Mouse (Mus musculus): ENCODE measurements around the gene Rnf180. TPM values are rescaled to one million over a fixed set of nuclear protein-coding genes. Genes with fewer than 3 reads are reported as not detected.

Rnf180 gene
- polyA plus RNA-seq, 1 experiment: 1.3 TPM

- TF ChIP-seq POLR2A (IDR thresholded peaks at IDR 0.05; ENCODE audit: low read depth, low read length) (no peak), CTCF (IDR thresholded peaks at IDR 0.05; ENCODE audit: borderline replicate concordance, insufficient read depth, low read length) (no peak)
- Histone ChIP-seq H3K4me3 (ENCODE audit: insufficient read depth, low read length) (no peak overlapping the region), H3K4me1 (ENCODE audit: control insufficient read depth, insufficient read depth, low read length) (no peaks in the 10 kb centered on the region), H3K27ac (ENCODE audit: insufficient read depth, low read length) (no peak overlapping the region)
These were observed 83.9 kb downstream of the Rnf180 start for GRCm38 (mm10) chr13:105210746-105211145.

DNA sequence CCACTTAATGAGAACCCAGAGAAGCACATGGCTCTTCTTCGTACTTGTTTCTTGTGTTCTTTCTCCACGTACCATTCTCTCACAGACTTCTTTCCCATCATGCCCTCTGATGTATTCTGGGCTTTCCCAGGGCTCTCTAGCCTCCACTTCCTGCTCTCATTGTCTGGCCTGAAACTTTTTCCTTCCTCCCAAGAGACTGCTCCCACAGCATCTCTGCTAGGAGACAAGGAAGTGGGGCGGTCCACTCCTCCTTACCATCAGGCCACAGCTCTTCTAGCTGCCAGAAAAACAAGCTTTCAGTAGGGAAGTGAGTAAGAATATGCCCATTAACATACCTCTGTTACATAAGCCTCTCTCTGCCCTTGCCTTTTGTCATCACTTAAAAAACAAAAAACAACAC lies 90.8 kb downstream of the Rnf180 start:
- H3K4me1 ChIP-seq (ENCODE audit: control insufficient read depth, insufficient read depth, low read length): no peaks in the 10 kb centered on the region
- TF ChIP-seq POLR2A (IDR thresholded peaks at IDR 0.05; ENCODE audit: low read depth, low read length) (no peak), CTCF (IDR thresholded peaks at IDR 0.05; ENCODE audit: borderline replicate concordance, insufficient read depth, low read length) (no peak)

DNA sequence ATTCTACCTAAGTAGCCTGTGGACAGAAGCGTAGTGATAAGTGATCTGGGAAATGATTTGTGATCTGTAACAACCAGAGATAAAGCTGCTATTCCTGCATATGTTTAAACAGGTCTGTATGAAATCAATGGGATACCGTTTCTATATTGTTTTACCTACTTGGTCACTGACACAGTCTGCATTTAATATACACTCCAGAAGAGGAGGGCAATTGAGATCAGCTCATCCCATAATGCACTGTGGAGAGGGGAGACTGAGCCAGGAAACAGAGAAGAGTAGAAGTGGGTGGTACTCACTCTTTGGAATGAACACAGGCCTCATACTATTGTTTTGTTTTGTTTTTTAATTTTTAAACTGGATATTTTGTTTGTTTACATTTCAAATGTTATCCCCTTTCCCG lies 96.0 kb downstream of the Rnf180 start:
- H3K4me3 ChIP-seq (ENCODE audit: insufficient read depth, low read length): no peak overlapping the region
- no peaks in the 10 kb centered on the region for H3K4me1 ChIP-seq (ENCODE audit: control insufficient read depth, insufficient read depth, low read length)
- no peak overlapping the region for H3K27ac ChIP-seq (ENCODE audit: insufficient read depth, low read length)
- no peak for TF ChIP-seq POLR2A (IDR thresholded peaks at IDR 0.05; ENCODE audit: low read depth, low read length)
- no peak for TF ChIP-seq CTCF (IDR thresholded peaks at IDR 0.05; ENCODE audit: borderline replicate concordance, insufficient read depth, low read length)

More for the DNA sequence above, 90.8 kb downstream of the Rnf180 start:
- no peak overlapping the region for H3K27ac ChIP-seq (ENCODE audit: insufficient read depth, low read length)
- no peak overlapping the region for H3K4me3 ChIP-seq (ENCODE audit: insufficient read depth, low read length)

GRCm38 (mm10) chr13:105198028-105198427 lies 96.6 kb downstream of the Rnf180 start:
- Histone ChIP-seq H3K4me3 (ENCODE audit: insufficient read depth, low read length) (no peak overlapping the region), H3K4me1 (ENCODE audit: control insufficient read depth, insufficient read depth, low read length) (no peaks in the 10 kb centered on the region), H3K27ac (ENCODE audit: insufficient read depth, low read length) (no peak overlapping the region)
- TF ChIP-seq POLR2A (IDR thresholded peaks at IDR 0.05; ENCODE audit: low read depth, low read length) (no peak), CTCF (IDR thresholded peaks at IDR 0.05; ENCODE audit: borderline replicate concordance, insufficient read depth, low read length) (no peak)

- Histone ChIP-seq H3K27ac (ENCODE audit: insufficient read depth, low read length) (no peak overlapping the region), H3K4me3 (ENCODE audit: insufficient read depth, low read length) (no peak overlapping the region), H3K4me1 (ENCODE audit: control insufficient read depth, insufficient read depth, low read length) (no peaks in the 10 kb centered on the region)
- TF ChIP-seq CTCF (IDR thresholded peaks at IDR 0.05; ENCODE audit: borderline replicate concordance, insufficient read depth, low read length): no peak
- TF ChIP-seq POLR2A (IDR thresholded peaks at IDR 0.05; ENCODE audit: low read depth, low read length): no peak
These were observed 101.0 kb downstream of the Rnf180 start for GRCm38 (mm10) chr13:105193583-105193982.

- TF ChIP-seq CTCF (IDR thresholded peaks at IDR 0.05; ENCODE audit: borderline replicate concordance, insufficient read depth, low read length): no peak
- TF ChIP-seq POLR2A (IDR thresholded peaks at IDR 0.05; ENCODE audit: low read depth, low read length): no peak
- H3K4me3 ChIP-seq (ENCODE audit: insufficient read depth, low read length): no peak overlapping the region
- no peaks in the 10 kb centered on the region for H3K4me1 ChIP-seq (ENCODE audit: control insufficient read depth, insufficient read depth, low read length)
- H3K27ac ChIP-seq (ENCODE audit: insufficient read depth, low read length): no peak overlapping the region
These were observed 105.9 kb downstream of the Rnf180 start for GRCm38 (mm10) chr13:105188730-105189129.

- Histone ChIP-seq H3K27ac (ENCODE audit: insufficient read depth, low read length) (no peak overlapping the region), H3K4me3 (ENCODE audit: insufficient read depth, low read length) (no peak overlapping the region), H3K4me1 (ENCODE audit: control insufficient read depth, insufficient read depth, low read length) (no peaks in the 10 kb centered on the region)
- no peak for TF ChIP-seq POLR2A (IDR thresholded peaks at IDR 0.05; ENCODE audit: low read depth, low read length)
- no peak for TF ChIP-seq CTCF (IDR thresholded peaks at IDR 0.05; ENCODE audit: borderline replicate concordance, insufficient read depth, low read length)
These were observed 113.8 kb downstream of the Rnf180 start for GRCm38 (mm10) chr13:105180781-105181180.

- H3K4me1 ChIP-seq (ENCODE audit: control insufficient read depth, insufficient read depth, low read length): no peaks in the 10 kb centered on the region
- no peak overlapping the region for H3K4me3 ChIP-seq (ENCODE audit: insufficient read depth, low read length)
- H3K27ac ChIP-seq (ENCODE audit: insufficient read depth, low read length): no peak overlapping the region
- no peak for TF ChIP-seq POLR2A (IDR thresholded peaks at IDR 0.05; ENCODE audit: low read depth, low read length)
These were observed 129.2 kb downstream of the Rnf180 start for GRCm38 (mm10) chr13:105165441-105165840.

DNA sequence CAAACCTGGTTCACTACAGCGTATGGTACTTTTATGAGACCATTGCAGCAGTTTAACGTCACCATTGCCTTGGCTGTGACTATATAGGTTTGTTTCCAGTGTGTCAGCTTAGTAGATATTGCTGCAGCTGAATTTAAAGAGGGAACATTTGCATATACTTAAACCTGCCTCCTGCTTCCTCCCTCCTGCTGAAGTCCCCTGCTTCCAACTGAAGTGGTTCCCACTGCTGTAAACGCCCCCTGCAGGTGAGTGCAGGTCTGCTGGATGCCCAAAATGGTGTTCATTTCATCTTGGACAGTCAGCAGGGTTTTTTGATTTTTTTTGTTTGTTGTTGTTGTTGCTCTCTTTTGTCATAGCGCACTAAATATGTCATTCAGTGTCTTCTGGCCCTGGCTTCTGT lies 140.7 kb downstream of the Rnf180 start:
- Histone ChIP-seq H3K27ac (ENCODE audit: insufficient read depth, low read length) (no peak overlapping the region), H3K4me3 (ENCODE audit: insufficient read depth, low read length) (no peak overlapping the region), H3K4me1 (ENCODE audit: control insufficient read depth, insufficient read depth, low read length) (no peaks in the 10 kb centered on the region)
- TF ChIP-seq POLR2A (IDR thresholded peaks at IDR 0.05; ENCODE audit: low read depth, low read length): no peak
- no peak for TF ChIP-seq CTCF (IDR thresholded peaks at IDR 0.05; ENCODE audit: borderline replicate concordance, insufficient read depth, low read length)

DNA sequence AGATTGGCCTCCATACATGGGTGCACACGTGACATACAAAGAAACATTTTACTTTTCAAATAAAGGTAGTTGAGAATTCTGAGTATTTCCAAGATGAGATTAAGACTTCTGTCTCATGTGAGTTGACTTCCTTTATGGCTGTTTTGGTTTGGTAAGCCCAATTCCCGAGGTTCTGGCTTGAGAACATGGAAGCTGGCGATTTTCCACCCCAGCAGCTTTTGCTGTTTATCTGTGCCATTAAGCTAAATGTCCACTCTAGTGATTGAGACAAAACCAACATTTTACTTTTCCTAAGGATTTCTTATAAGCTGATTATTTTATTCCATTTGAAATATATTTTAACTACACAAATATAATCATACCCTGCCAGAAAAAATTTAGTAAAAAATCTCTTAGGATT lies 144.6 kb downstream of the Rnf180 start:
- Histone ChIP-seq H3K27ac (ENCODE audit: insufficient read depth, low read length) (no peak overlapping the region), H3K4me1 (ENCODE audit: control insufficient read depth, insufficient read depth, low read length) (peaks cover 3% of the 10 kb centered on the region; the same call in 1 of the 2 replicates), H3K4me3 (ENCODE audit: insufficient read depth, low read length) (no peak overlapping the region)
- TF ChIP-seq POLR2A (IDR thresholded peaks at IDR 0.05; ENCODE audit: low read depth, low read length) (no peak), CTCF (IDR thresholded peaks at IDR 0.05; ENCODE audit: borderline replicate concordance, insufficient read depth, low read length) (no peak)
